Mouse (Mus musculus): ENCODE data around the gene Akap14. TPM values are rescaled to one million over a fixed set of nuclear protein-coding genes. Genes with fewer than 3 reads are reported as not detected.
A peak's percentile ranks its signal among the peaks of the same experiment; 100 is the strongest.

Akap14 gene
- polyA plus RNA-seq, 1 experiment from 2014 or later: not detected

DNA sequence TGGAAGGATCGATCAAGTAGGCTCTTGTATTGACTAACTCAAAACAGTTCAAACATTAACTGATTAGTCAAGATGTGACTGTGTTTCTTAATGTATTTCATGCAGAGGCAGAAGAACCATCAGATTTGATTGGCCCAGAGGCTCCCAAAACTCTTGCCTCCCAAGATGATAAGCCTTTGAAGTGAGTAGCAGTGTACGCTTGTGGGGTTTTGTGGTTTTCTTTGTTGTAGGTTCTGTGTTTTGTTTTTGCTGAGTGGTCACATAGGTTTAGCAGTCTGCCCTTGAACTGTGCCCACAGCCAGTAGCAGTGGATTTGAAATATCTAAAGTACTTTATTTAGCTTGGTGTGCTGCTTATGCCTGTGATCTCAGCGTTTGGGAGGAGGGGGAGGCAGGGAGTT lies 26.9 kb downstream of the Akap14 start:
- H3K27me3 ChIP-seq (ENCODE audit: low read depth, poor library complexity, severe bottlenecking): no peaks in the 10 kb centered on the region
- no peaks in the 10 kb centered on the region for H3K9me3 ChIP-seq (replicated peaks)
- H3K36me3 ChIP-seq: peaks cover 66% of the 10 kb centered on the region
- H3K27ac ChIP-seq: no peak overlapping the region
- DNase-seq (ENCODE audit: low spot score): no peak
- WGBS: 91% methylated on average over 3 of the region's 3 CpGs
- H3K4me1 ChIP-seq: no peaks in the 10 kb centered on the region
- H3K4me3 ChIP-seq: no peak overlapping the region

DNA sequence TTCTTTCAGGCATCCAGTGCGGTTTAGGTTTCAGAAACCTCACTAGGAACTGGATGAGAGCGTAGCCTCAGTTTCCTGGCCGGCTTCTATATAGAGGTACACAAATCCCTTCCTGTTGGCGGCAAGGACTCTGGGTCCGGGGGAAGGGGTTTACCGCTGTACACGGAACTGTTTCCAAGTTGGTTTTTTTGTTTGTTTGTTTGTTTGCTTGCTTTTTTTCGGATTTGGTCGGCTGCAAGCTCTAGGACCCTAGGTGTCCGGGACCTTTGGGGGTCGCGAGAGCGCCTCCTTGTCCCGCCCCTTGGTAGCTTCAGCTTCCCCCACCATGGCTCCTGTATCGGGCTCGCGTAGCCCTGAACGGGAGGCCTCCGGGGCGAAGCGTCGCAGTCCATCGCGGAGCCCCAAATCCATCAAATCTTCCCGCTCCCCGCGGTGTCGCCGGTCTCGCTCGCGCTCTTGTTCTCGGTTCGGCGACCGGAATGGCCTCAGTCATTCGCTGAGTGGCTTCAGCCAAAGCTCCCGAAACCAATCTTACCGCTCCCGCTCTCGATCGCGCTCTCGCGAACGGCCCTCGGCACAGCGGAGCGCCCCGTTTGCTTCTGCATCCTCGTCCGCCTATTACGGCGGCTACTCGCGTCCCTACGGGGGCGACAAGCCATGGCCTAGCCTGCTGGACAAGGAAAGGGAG lies 41.8 kb downstream of the Akap14 start, which contains the start of gene Nkap:
Gene Nkap, plus strand, starts transcription at position 125 of the 688 bp plus-strand sequence.
- Histone ChIP-seq H3K9me3 (replicated peaks) (no peaks in the 10 kb centered on the region), H3K4me1 (0 out of 2 replicates have a peak, but pooled peaks cover 8% of the 10 kb centered on the region), H3K4me3 (peak within 1 kb of the TSS; percentile 68), H3K27me3 (ENCODE audit: low read depth, poor library complexity, severe bottlenecking) (no peaks in the 10 kb centered on the region), H3K27ac (peak within 1 kb of the TSS; percentile 91), H3K36me3 (peaks cover 5% of the 10 kb centered on the region; the same call in 1 of the 2 replicates)
- peak; percentile 78 for DNase-seq (ENCODE audit: low spot score)
- WGBS: 12% methylated on average over 58 of the region's 58 CpGs

DNA sequence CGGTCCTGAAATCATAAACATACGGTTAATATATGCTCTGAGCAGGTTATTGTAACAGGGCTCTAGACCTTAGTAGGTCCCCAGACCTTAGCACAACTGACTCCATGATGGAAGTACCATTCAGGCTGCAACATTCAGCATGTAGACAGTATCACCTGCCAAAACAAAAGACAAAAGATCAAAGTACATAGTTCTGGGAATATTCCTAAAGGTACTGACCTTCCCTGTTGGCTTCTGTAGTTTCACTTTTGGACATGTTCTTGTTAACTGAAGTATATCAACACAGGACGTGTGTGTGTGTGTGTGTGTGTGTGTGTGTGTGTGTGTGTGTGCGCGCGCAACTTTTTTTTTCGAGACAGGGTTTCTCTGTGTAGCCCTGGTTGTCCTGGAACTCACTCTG lies 43.1 kb downstream of the Akap14 start:
- H3K9me3 ChIP-seq (replicated peaks): no peaks in the 10 kb centered on the region
- H3K27ac ChIP-seq: no peak overlapping the region
- DNase-seq (ENCODE audit: low spot score): no peak
- WGBS: 88% methylated on average over 7 of the region's 7 CpGs
- H3K4me3 ChIP-seq: no peak overlapping the region
- 0 out of 2 replicates have a peak, but pooled peaks cover 8% of the 10 kb centered on the region for H3K4me1 ChIP-seq
- H3K27me3 ChIP-seq (ENCODE audit: low read depth, poor library complexity, severe bottlenecking): no peaks in the 10 kb centered on the region
- 0 out of 2 replicates have a peak, but pooled peaks cover 1% of the 10 kb centered on the region for H3K36me3 ChIP-seq

DNA sequence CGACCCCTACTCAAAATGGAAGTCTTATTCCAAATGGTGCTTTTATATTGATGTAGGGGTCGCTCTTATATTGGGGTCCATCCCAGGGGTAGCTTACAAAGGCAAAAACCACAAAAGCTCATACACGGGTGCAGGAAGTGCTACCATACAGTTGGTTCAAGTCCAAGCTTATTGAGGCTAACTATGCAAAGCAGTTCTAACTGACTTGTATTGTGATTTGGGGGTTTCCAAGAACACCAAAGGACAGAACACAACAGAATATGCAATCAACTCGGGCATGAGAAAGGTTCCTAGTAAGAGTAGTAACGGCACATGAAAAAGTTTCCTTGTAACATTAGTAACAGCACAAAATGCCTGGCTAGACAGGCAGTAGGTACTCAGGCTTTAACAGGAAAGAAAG lies 48.4 kb downstream of the Akap14 start:
- no peaks in the 10 kb centered on the region for H3K36me3 ChIP-seq
- no peaks in the 10 kb centered on the region for H3K4me1 ChIP-seq
- WGBS: 78% methylated on average over 5 of the region's 5 CpGs
- no peak overlapping the region for H3K27ac ChIP-seq
- no peaks in the 10 kb centered on the region for H3K9me3 ChIP-seq (replicated peaks)
- peaks cover 21% of the 10 kb centered on the region for H3K27me3 ChIP-seq (ENCODE audit: low read depth, poor library complexity, severe bottlenecking)
- H3K4me3 ChIP-seq: no peak overlapping the region
- no peak for DNase-seq (ENCODE audit: low spot score)

DNA sequence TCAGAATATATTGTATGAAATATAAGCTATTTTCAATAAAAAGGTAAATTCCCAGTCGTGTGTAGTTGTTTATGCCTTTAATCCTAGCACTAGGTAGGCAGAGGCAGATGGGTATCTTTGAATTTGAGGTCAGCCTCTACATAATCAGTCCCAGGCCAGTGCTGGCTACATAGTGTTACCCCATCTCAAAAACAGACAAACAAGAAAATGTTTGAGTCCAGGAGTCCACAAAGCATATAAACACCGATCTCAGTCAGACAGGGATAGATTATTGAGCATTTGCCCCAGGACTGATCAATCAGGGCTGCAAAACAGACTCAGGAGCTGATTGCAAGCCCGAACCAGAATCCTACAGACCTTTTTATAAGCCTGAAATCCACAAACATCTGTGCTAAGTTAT lies 49.1 kb downstream of the Akap14 start:
- no peak overlapping the region for H3K4me3 ChIP-seq
- 62% methylated on average over 3 of the region's 3 CpGs for WGBS
- DNase-seq (ENCODE audit: low spot score): no peak
- no peaks in the 10 kb centered on the region for H3K9me3 ChIP-seq (replicated peaks)
- no peak overlapping the region for H3K27ac ChIP-seq
- H3K27me3 ChIP-seq (ENCODE audit: low read depth, poor library complexity, severe bottlenecking): peaks cover 22% of the 10 kb centered on the region
- H3K36me3 ChIP-seq: no peaks in the 10 kb centered on the region
- no peaks in the 10 kb centered on the region for H3K4me1 ChIP-seq

DNA sequence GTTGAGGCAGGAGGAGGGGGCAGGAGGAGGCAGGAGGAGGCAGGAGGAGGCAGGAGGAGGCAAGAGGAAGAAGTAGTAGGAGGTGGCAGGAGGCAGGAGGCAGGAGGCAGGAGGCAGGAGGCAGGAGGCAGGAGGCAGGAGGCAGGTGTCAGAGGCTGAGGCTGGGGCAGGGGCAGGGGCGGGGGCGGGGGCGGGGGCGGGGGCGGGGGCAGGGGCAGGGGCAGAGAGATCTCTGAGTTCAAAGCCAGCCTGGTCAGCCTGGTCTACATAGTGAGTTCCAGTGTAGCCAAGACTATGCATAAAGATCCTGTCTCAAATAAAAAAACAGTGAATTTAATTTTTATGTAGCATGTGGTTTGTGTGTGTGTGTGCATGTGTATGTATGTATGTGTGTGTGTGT lies 51.6 kb downstream of the Akap14 start:
- Histone ChIP-seq H3K27me3 (ENCODE audit: low read depth, poor library complexity, severe bottlenecking) (peaks cover 22% of the 10 kb centered on the region), H3K9me3 (replicated peaks) (no peaks in the 10 kb centered on the region), H3K27ac (no peak overlapping the region), H3K4me1 (no peaks in the 10 kb centered on the region), H3K4me3 (no peak overlapping the region), H3K36me3 (no peaks in the 10 kb centered on the region)
- no peak for DNase-seq (ENCODE audit: low spot score)
- 13% methylated on average over 3 of the region's 5 CpGs for WGBS

DNA sequence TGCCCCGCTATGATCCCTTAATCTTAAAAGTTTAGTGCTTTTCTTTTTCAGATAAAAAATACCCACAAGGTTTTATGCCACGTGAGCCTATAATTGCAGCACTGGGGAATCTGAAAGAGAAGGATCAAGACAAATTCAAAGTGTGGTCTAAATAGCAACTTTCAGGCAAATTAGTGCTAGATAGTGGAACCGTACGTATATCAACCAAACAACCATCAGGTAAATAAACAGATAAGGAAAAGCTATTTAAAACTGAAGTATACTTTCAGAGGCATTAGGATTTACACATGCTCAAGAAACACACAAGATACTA lies 57.8 kb downstream of the Akap14 start:
- DNase-seq (ENCODE audit: low spot score): no peak
- H3K27me3 ChIP-seq (ENCODE audit: low read depth, poor library complexity, severe bottlenecking): peaks cover 8% of the 10 kb centered on the region
- 77% methylated on average over 4 of the region's 4 CpGs for WGBS
- H3K9me3 ChIP-seq (replicated peaks): no peaks in the 10 kb centered on the region
- H3K27ac ChIP-seq: no peak overlapping the region
- no peak overlapping the region for H3K4me3 ChIP-seq
- no peaks in the 10 kb centered on the region for H3K4me1 ChIP-seq
- H3K36me3 ChIP-seq: 0 out of 2 replicates have a peak, but pooled peaks cover 10% of the 10 kb centered on the region

DNA sequence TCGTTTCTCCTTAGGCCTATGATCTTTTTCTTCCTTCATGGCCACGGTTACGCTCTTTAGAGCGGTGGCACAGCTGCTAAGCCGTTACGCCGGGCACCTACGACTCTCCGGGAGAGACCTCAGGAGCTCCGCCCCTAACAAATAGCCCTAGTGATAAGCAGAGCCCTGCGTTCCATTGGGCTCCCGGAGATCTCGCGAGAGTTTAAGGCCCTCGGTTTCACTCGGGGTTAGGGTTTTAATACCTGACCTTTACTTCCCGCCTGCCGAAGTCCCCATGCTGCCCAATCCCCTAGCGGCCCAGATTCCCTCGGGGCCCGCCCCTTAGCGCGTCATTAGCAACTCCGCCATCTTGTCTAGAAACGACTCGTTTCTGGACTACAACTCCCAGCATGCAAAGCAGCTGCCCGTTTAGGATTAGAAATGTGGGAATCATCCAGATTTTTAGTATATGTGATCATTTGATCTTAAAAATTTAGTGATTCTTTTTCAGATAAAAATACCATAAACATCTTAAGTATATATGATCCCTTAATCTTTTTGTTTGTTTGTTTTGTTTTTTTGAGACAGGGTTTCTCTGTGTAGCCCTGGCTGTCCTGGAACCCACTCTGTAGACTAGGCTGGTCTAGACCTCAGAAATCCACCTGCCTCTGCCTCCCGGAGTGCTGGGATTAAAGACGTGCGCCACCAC lies 58.3 kb downstream of the Akap14 start, which contains the start of gene Upf3b:
Gene Upf3b, minus strand, starts transcription at position 130 of the 688 bp plus-strand sequence.
- Histone ChIP-seq H3K4me3 (peak within 1 kb of the TSS; percentile 59), H3K4me1 (no peaks in the 10 kb centered on the region), H3K9me3 (replicated peaks) (no peaks in the 10 kb centered on the region), H3K27me3 (ENCODE audit: low read depth, poor library complexity, severe bottlenecking) (peaks cover 3% of the 10 kb centered on the region), H3K36me3 (peaks cover 14% of the 10 kb centered on the region; the same call in 1 of the 2 replicates), H3K27ac (peak within 1 kb of the TSS; percentile 83)
- 10% methylated on average over 30 of the region's 30 CpGs for WGBS
- DNase-seq (ENCODE audit: low spot score): peak; percentile 88

DNA sequence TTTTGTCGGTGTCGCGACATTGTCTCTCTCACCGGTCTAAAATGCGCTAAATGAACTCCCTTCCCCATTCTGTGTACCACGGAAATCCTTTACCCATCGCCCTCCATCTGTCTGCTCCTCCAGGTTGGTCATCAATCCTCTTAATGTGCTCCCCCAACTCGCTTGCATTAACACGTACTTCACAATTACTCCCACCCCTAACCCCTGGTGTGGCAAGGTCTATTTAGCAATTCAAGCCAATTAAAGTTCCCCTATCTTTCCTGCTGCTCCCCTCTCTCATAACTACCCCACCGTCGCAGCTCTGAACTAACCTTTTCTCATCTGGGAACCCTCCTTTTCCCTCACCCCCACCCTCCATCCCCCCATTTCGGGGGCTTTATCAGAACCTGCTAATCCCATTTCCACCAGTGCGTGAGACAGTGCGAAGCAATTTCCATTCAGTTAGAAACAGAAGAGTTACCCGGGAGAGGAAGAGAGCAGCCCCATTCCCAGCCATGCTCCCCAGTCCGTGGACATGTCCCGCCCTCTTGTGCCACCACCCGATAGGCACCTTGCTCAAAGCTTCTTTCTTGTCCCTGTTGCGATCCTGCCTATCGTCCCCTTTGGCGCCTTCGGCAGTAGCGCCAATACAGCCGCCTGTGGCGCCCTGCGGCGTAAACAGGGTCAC lies 59.0 kb downstream of the Akap14 start:
- no peaks in the 10 kb centered on the region for H3K9me3 ChIP-seq (replicated peaks)
- DNase-seq (ENCODE audit: low spot score): no peak
- 6% methylated on average over 27 of the region's 27 CpGs for WGBS

DNA sequence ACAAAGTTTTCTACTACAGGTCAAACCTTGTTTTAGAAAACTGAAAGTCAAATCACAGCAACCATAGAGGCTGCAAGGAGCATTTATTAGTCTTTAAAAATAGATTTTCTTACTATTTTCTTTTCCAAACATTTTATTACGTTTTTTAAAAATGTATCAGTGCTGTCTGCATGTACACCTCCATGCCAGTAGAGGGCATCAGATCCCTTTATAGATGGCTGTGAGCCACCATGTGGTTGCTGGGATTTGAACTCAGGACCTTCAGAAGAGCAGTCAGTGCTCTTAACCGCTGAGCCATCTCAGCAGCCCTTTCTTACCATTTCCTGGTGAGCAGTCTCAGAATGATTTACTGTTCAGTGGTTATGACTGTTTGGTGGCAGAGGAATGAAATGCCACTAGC lies 64.8 kb downstream of the Akap14 start:
- H3K36me3 ChIP-seq: peaks cover 43% of the 10 kb centered on the region
- WGBS: 81% methylated on average over 2 of the region's 2 CpGs
- H3K27ac ChIP-seq: no peak overlapping the region
- H3K9me3 ChIP-seq (replicated peaks): no peaks in the 10 kb centered on the region
- no peaks in the 10 kb centered on the region for H3K4me1 ChIP-seq
- no peaks in the 10 kb centered on the region for H3K27me3 ChIP-seq (ENCODE audit: low read depth, poor library complexity, severe bottlenecking)
- H3K4me3 ChIP-seq: no peak overlapping the region
- no peak for DNase-seq (ENCODE audit: low spot score)

More for the DNA sequence above, 59.0 kb downstream of the Akap14 start:
- Histone ChIP-seq H3K4me1 (no peaks in the 10 kb centered on the region), H3K27ac (peak overlapping the region; percentile 83), H3K4me3 (peak overlapping the region; percentile 59), H3K27me3 (ENCODE audit: low read depth, poor library complexity, severe bottlenecking) (no peaks in the 10 kb centered on the region), H3K36me3 (peaks cover 16% of the 10 kb centered on the region; the same call in 1 of the 2 replicates)
